Mouse (Mus musculus) hindbrain, postnatal 0 days (tissue): Measurements from ENCODE around the gene Hapln4. TPM values are rescaled to one million over a fixed set of nuclear protein-coding genes. Genes with fewer than 3 reads are reported as not detected.

Source experiments
- ATAC-seq: fragments of 200-750 bp; cut with Nextera tagmentation; 2 replicates; pipeline ENCODE4 v1.8.0; 2017; ENCODE audit warnings: mild to moderate bottlenecking, moderate TSS enrichment, moderate library complexity
- DNase-seq: peaks from one replicate; pipeline ENCODE4 v3.0.0-alpha.2; 2015; ENCODE audit warnings: low spot score
- H3K27ac ChIP-seq: fragments of 300-500 bp; sonication (generic); 2 replicates; pipeline ENCODE4 v1.5.1; 2014; ENCODE audit warnings: mild to moderate bottlenecking
- H3K27me3 ChIP-seq: fragments of 300-500 bp; sonication (generic); 2 replicates; pipeline ENCODE4 v1.6.1; 2014; ENCODE audit warnings: low read length, mixed read lengths; ENCODE audit not compliant: insufficient read depth
- H3K36me3 ChIP-seq: fragments of 300-500 bp; sonication (generic); 2 replicates; pipeline ENCODE4 v1.6.1; 2014; ENCODE audit warnings: low read length, mixed read lengths; ENCODE audit not compliant: insufficient read depth
- H3K4me1 ChIP-seq: fragments of 300-500 bp; sonication (generic); 2 replicates; pipeline ENCODE4 v1.6.1; 2014; ENCODE audit warnings: antibody characterized with exemption, low read length, mixed read lengths; ENCODE audit not compliant: insufficient read depth
- H3K4me2 ChIP-seq: fragments of 300-500 bp; sonication (generic); 2 replicates; pipeline ENCODE4 v1.6.1; 2014; ENCODE audit warnings: low read depth, mild to moderate bottlenecking, low read length, moderate library complexity, mixed read lengths
- H3K4me3 ChIP-seq: fragments of 300-500 bp; sonication (generic); 2 replicates; pipeline ENCODE4 v1.5.1; 2014; ENCODE audit warnings: low read length
- H3K9ac ChIP-seq: fragments of 300-500 bp; sonication (generic); replicated peaks from 2 replicates; pipeline ENCODE4 v1.6.1; 2014; ENCODE audit warnings: mild to moderate bottlenecking, low read length, moderate library complexity, mixed read lengths
- H3K9me3 ChIP-seq: fragments of 300-500 bp; sonication (generic); 2 replicates; pipeline ENCODE4 v1.6.1; 2016; ENCODE audit warnings: low read length, mixed read lengths
- CTCF ChIP-seq: IDR thresholded peaks from 2 replicates; pipeline ENCODE4 v1.5.1; 2016; ENCODE audit warnings: antibody characterized with exemption, control low read depth, low read depth
- WGBS: fragments of 180-500 bp; shearing (Covaris S2); extraction: QIAGEN DNeasy Blood & Tissue Kit; methylation state at CpG from one replicate; pipeline ENCODE4 v1.1.7; 2014; 5-methylcytosine and 5-hydroxymethylcytosine counted together
- microRNA-seq, 2 experiments: library from miRNA; unstranded; fragments of <30 nt; microRNA quantifications; one replicate each; pipeline ENCODE4; 2016
- polyA plus RNA-seq: library from polyadenylated mRNA; unstranded; fragments of >200 nt; fragmentation: Nextera tagmentation; extraction: Ambion mirVana; gene quantifications from 2 replicates; pipeline ENCODE4 v1.2.1, GENCODE M21; 2015
- total RNA-seq: library from RNA; depleted of rRNA; stranded (reverse); fragments of >200 nt; gene quantifications from 2 replicates; pipeline ENCODE4 v1.2.3, GENCODE M21; 2014; rRNA removed

The Hapln4 gene
- total and polyA plus RNA-seq, 2 experiments from 2014 or later = 2.0 to 2.5 TPM

DNA sequence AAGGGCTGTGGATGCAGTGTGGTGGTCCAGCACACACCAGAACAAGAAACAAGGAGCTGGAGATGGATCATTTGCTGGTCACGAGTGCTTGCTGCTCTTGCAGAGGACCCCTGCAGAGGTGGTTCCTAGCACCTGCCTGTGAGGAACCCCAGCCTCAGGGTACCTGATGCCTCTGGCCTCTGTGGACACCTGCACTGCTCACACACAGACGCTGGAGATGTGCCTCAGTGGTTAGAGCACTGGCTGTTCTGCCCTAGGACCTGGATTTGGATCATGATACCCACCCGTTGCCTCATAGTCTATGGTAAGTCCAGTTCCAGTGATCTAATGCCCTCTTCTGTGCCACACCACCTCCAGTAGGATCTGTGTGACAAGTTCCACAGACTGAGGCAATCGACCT, 53.3 kb downstream of the Hapln4 start:
- Histone ChIP-seq H3K9me3 (no peaks in the 10 kb centered on the region), H3K4me3 (no peak overlapping the region), H3K27me3 (no peaks in the 10 kb centered on the region), H3K36me3 (peaks cover 38% of the 10 kb centered on the region), H3K4me1 (peaks cover 19% of the 10 kb centered on the region), H3K4me2 (no peak overlapping the region), H3K27ac (no peak overlapping the region), H3K9ac (no peak overlapping the region)
- DNase-seq (no peak), ATAC-seq (no peak)
- WGBS = 89% methylated on average over 4 of the region's 4 CpGs
- TF ChIP-seq CTCF = no peak

DNA sequence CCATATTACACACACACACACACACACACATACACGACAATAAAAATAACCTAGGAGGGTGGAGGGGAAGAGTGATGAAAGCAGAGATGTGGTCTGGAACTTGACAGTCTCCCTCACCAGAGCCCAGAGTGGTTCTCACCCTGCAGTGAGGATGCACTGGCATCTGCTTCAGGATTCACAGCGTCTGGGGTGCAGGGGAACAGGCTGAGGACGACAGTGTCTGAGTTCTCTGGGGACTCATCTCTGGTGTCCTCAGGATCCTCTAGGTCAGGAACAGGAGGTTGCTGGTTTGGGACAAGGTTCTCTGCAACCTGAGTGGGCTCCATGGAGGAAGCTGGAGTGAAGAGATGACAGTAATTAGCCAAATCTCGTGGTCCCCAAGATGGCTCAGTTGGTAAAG, 54.6 kb downstream of the Hapln4 start:
- no peak overlapping the region for H3K4me3 ChIP-seq
- WGBS = 81% methylated on average over 4 of the region's 4 CpGs
- H3K27ac ChIP-seq = no peak overlapping the region
- H3K36me3 ChIP-seq = peaks cover 34% of the 10 kb centered on the region
- ATAC-seq = no peak
- H3K9me3 ChIP-seq = no peaks in the 10 kb centered on the region
- no peak for DNase-seq
- TF ChIP-seq CTCF = no peak
- no peaks in the 10 kb centered on the region for H3K27me3 ChIP-seq
- peaks cover 16% of the 10 kb centered on the region for H3K4me1 ChIP-seq
- no peak overlapping the region for H3K9ac ChIP-seq
- peak overlapping the region; percentile 83 for H3K4me2 ChIP-seq

DNA sequence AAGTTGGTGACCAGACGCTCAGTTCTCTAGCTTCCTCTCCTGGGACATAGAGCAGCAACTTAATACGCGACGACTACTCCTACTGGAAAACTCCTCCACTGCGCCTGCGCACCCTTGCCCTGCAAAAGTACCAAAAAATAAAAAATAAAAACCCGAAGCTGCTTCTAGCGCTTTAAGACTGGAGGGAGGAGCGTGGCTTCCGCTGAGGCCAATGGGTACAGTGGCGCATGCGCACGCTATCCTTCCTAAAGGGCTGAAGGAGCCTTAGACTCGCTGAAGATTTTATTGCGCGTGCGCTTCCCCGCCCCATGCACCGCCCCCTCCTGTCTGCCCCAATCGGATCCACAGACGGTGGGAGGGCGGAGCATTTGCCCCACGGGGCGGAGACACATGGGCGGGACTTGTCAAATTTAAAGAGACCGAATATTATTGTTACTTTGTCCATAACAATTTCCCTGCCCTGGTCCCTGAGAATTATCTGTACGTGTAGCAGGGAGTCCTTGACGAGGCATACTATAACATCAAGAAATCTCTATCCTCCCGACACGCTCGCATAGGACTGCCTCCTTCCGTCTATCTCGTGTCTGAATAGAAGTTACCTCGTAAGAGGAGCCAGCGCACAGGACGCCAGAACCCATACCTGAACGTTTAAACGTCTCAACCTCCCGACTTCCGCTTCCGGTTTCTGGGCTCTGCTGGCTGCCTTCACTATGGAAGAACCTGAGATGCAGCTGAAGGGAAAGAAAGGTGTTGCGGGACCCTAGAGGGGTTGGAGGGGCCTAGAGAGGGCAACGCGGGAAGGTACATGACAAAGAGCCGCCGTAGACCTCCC, 56.0 kb downstream of the Hapln4 start, which contains the start of the genes Rfxank, Borcs8 and Mef2b:
Gene Rfxank (minus strand): TSS at position 129 of the 832 bp plus-strand sequence.
Gene Borcs8 (plus strand): TSS at position 474 of the 832 bp plus-strand sequence.
Gene Mef2b (plus strand): TSS at position 686 of the 832 bp plus-strand sequence.
- ATAC-seq (peak; percentile 99), DNase-seq (peak; percentile 100)
- Histone ChIP-seq H3K27ac (peak within 1 kb of the TSS; percentile 80), H3K4me1 (peaks cover 16% of the 10 kb centered on the region), H3K36me3 (peaks cover 20% of the 10 kb centered on the region), H3K9me3 (no peaks in the 10 kb centered on the region), H3K9ac (peak within 1 kb of the TSS; percentile 55), H3K4me3 (peak within 1 kb of the TSS; percentile 54), H3K27me3 (no peaks in the 10 kb centered on the region), H3K4me2 (peak within 1 kb of the TSS; percentile 83)
- no peak for TF ChIP-seq CTCF
- WGBS = under 1% methylated on average over 46 of the region's 46 CpGs

DNA sequence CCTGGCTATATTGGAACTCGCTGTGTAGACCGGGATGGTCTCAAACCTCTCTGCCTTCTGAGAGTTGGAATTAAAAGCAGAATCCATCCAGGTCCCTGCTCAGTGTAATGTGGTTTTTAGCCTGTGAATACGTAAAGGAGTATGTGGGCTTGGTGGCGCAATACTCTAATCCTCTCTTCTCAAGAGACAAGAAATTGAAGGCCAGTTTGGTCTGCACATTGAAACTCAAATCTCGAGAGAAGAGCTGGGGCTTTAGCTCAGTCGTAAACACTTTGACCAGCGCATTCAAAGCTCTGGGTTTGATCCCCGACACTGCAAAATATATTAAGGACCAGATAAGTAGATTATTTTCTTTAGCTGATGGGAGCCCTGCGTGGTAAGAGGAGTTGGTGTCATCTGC, 56.7 kb downstream of the Hapln4 start:
- DNase-seq (peak; percentile 10), ATAC-seq (no peak)
- Histone ChIP-seq H3K36me3 (peaks cover 20% of the 10 kb centered on the region; the same call in 1 of the 2 replicates), H3K4me1 (peaks cover 16% of the 10 kb centered on the region), H3K4me2 (peak overlapping the region; percentile 83), H3K9me3 (no peaks in the 10 kb centered on the region), H3K4me3 (peak overlapping the region; percentile 54), H3K27ac (peak overlapping the region; percentile 80), H3K27me3 (no peaks in the 10 kb centered on the region), H3K9ac (peak overlapping the region; percentile 55)
- no peak for TF ChIP-seq CTCF
- WGBS = 10% methylated on average over 9 of the region's 9 CpGs

Small RNAs within 50 kb of the gene (microRNA-seq; reads per million reads assigned to microRNA genes)
- 0.72 to 3.7 reads per million in 2 experiments for gene Mir7066

Other genes starting within 250 kb of the Hapln4 start
- 14.3 and 19.2 TPM in 2 replicates for gene Cilp2, start 195.8 kb upstream of the Hapln4 start, total RNA-seq
- gene Cilp2, start 195.8 kb upstream of the Hapln4 start, polyA plus RNA-seq = 6.9 and 7.2 TPM in 2 replicates
- gene Tssk6, start 181.3 kb upstream of the Hapln4 start, total RNA-seq = 1.6 and 1.8 TPM in 2 replicates
- gene Tssk6, start 181.3 kb upstream of the Hapln4 start, polyA plus RNA-seq = 3.7 and 4.3 TPM in 2 replicates
- 61.0 and 91.4 TPM in 2 replicates for gene Ndufa13, start 180.9 kb upstream of the Hapln4 start, total RNA-seq
- gene Ndufa13, start 180.9 kb upstream of the Hapln4 start, polyA plus RNA-seq = 269 and 275 TPM in 2 replicates
- gene Yjefn3, start 180.7 kb upstream of the Hapln4 start, total RNA-seq = 8.4 and 10.7 TPM in 2 replicates
- 13.3 and 13.8 TPM in 2 replicates for gene Yjefn3, start 180.7 kb upstream of the Hapln4 start, polyA plus RNA-seq
- 38.4 and 41.9 TPM in 2 replicates for gene Gatad2a, start 87.1 kb upstream of the Hapln4 start, total RNA-seq
- gene Gatad2a, start 87.1 kb upstream of the Hapln4 start, polyA plus RNA-seq = 23.4 and 23.6 TPM in 2 replicates
- 155 and 172 TPM in 2 replicates for gene Mau2, start 40.7 kb upstream of the Hapln4 start, total RNA-seq
- 50.1 and 50.3 TPM in 2 replicates for gene Mau2, start 40.7 kb upstream of the Hapln4 start, polyA plus RNA-seq
- gene Sugp1, start 40.6 kb upstream of the Hapln4 start, total RNA-seq = 15.1 and 15.4 TPM in 2 replicates
- 42.9 and 47.1 TPM in 2 replicates for gene Sugp1, start 40.6 kb upstream of the Hapln4 start, polyA plus RNA-seq
- gene Tm6sf2, start 10.5 kb upstream of the Hapln4 start, total RNA-seq = 0.25 TPM in 1 of 2 replicates, not detected in the other
- 0.19 and 0.37 TPM in 2 replicates for gene Tm6sf2, start 10.5 kb upstream of the Hapln4 start, polyA plus RNA-seq
- gene Ncan, start 37.4 kb downstream of the Hapln4 start, total RNA-seq = 429 and 473 TPM in 2 replicates
- 155 and 183 TPM in 2 replicates for gene Ncan, start 37.4 kb downstream of the Hapln4 start, polyA plus RNA-seq
- 6.1 and 9.4 TPM in 2 replicates for gene Nr2c2ap, start 47.9 kb downstream of the Hapln4 start, total RNA-seq
- gene Nr2c2ap, start 47.9 kb downstream of the Hapln4 start, polyA plus RNA-seq = 48.5 and 50.2 TPM in 2 replicates
- 13.8 and 20.5 TPM in 2 replicates for gene Rfxank, start 55.7 kb downstream of the Hapln4 start, total RNA-seq
- gene Rfxank, start 55.7 kb downstream of the Hapln4 start, polyA plus RNA-seq = 8.4 and 9.7 TPM in 2 replicates
- gene Borcs8, start 56.0 kb downstream of the Hapln4 start, total RNA-seq = 71.4 and 74.0 TPM in 2 replicates
- gene Borcs8, start 56.0 kb downstream of the Hapln4 start, polyA plus RNA-seq = 47.5 and 55.0 TPM in 2 replicates
- gene Mef2b, start 56.3 kb downstream of the Hapln4 start, total RNA-seq = 0.40 and 0.52 TPM in 2 replicates
- gene Mef2b, start 56.3 kb downstream of the Hapln4 start, polyA plus RNA-seq = 0.90 and 1.1 TPM in 2 replicates
- 53.7 and 72.4 TPM in 2 replicates for gene Tmem161a, start 88.9 kb downstream of the Hapln4 start, total RNA-seq
- gene Tmem161a, start 88.9 kb downstream of the Hapln4 start, polyA plus RNA-seq = 45.2 and 46.4 TPM in 2 replicates
- 12.0 and 17.1 TPM in 2 replicates for gene Slc25a42, start 128.8 kb downstream of the Hapln4 start, total RNA-seq
- 8.2 and 8.3 TPM in 2 replicates for gene Slc25a42, start 128.8 kb downstream of the Hapln4 start, polyA plus RNA-seq
- 123 and 128 TPM in 2 replicates for gene Sugp2, start 150.8 kb downstream of the Hapln4 start, total RNA-seq
- 56.7 and 61.4 TPM in 2 replicates for gene Sugp2, start 150.8 kb downstream of the Hapln4 start, polyA plus RNA-seq
- gene Armc6, start 151.0 kb downstream of the Hapln4 start, total RNA-seq = 108 TPM in 2 replicates
- 96.4 and 102 TPM in 2 replicates for gene Armc6, start 151.0 kb downstream of the Hapln4 start, polyA plus RNA-seq
- 40.3 and 42.3 TPM in 2 replicates for gene Homer3, start 199.4 kb downstream of the Hapln4 start, total RNA-seq
- gene Homer3, start 199.4 kb downstream of the Hapln4 start, polyA plus RNA-seq = 20.4 and 21.2 TPM in 2 replicates
- gene Ddx49, start 219.0 kb downstream of the Hapln4 start, total RNA-seq = 36.4 and 53.8 TPM in 2 replicates
- 40.4 and 47.5 TPM in 2 replicates for gene Ddx49, start 219.0 kb downstream of the Hapln4 start, polyA plus RNA-seq
- gene Cope, start 219.1 kb downstream of the Hapln4 start, total RNA-seq = 126 and 159 TPM in 2 replicates
- gene Cope, start 219.1 kb downstream of the Hapln4 start, polyA plus RNA-seq = 286 and 291 TPM in 2 replicates
- gene Cers1, start 232.3 kb downstream of the Hapln4 start, total RNA-seq = 92.5 and 101 TPM in 2 replicates
- gene Cers1, start 232.3 kb downstream of the Hapln4 start, polyA plus RNA-seq = 43.4 and 45.5 TPM in 2 replicates
- gene Gdf1, start 246.4 kb downstream of the Hapln4 start, total RNA-seq = 5.3 and 8.4 TPM in 2 replicates
- 6.0 and 6.9 TPM in 2 replicates for gene Gdf1, start 246.4 kb downstream of the Hapln4 start, polyA plus RNA-seq